Mouse (Mus musculus) neural tube, embryonic 15.5 days (tissue): Measurements from ENCODE around the gene Pigu. TPM values are rescaled to one million over a fixed set of nuclear protein-coding genes. Genes with fewer than 3 reads are reported as not detected.

Experiments
- ATAC-seq: fragments of 200-750 bp; cut with Nextera tagmentation; 2 replicates; pipeline ENCODE4 v1.8.0; 2017; ENCODE audit warnings: mild to moderate bottlenecking, moderate TSS enrichment, moderate library complexity; ENCODE audit not compliant: low FRiP score
- H3K27ac ChIP-seq: fragments of 300-500 bp; sonication (generic); replicated peaks from 2 replicates; pipeline ENCODE4 v1.5.1; 2015; ENCODE audit warnings: mild to moderate bottlenecking, inconsistent platforms
- H3K27me3 ChIP-seq: fragments of 300-500 bp; sonication (generic); replicated peaks from 2 replicates; pipeline ENCODE4 v1.6.1; 2015; ENCODE audit warnings: inconsistent platforms
- H3K36me3 ChIP-seq: fragments of 300-500 bp; sonication (generic); 2 replicates; pipeline ENCODE4 v1.6.1; 2015; ENCODE audit warnings: inconsistent platforms
- H3K4me1 ChIP-seq: fragments of 300-500 bp; sonication (generic); 2 replicates; pipeline ENCODE4 v1.6.1; 2015; ENCODE audit warnings: inconsistent platforms
- H3K4me2 ChIP-seq: fragments of 300-500 bp; sonication (generic); 2 replicates; pipeline ENCODE4 v1.6.1; 2015; ENCODE audit warnings: inconsistent platforms, mild to moderate bottlenecking, moderate library complexity
- H3K4me3 ChIP-seq: fragments of 300-500 bp; sonication (generic); replicated peaks from 2 replicates; pipeline ENCODE4 v1.5.1; 2015; ENCODE audit warnings: mild to moderate bottlenecking, inconsistent platforms
- H3K9ac ChIP-seq: fragments of 300-500 bp; sonication (generic); replicated peaks from 2 replicates; pipeline ENCODE4 v1.6.1; 2015; ENCODE audit warnings: mild to moderate bottlenecking, inconsistent platforms
- H3K9me3 ChIP-seq: fragments of 300-500 bp; sonication (generic); replicated peaks from 2 replicates; pipeline ENCODE4 v1.6.1; 2016; ENCODE audit warnings: inconsistent platforms
- WGBS: fragments of 180-500 bp; shearing (Covaris S2); methylation state at CpG from one replicate; pipeline ENCODE4 v1.1.7; 2015; ENCODE audit warnings: mixed read lengths; 5-methylcytosine and 5-hydroxymethylcytosine counted together
- polyA plus RNA-seq: library from polyadenylated mRNA; unstranded; fragments of >200 nt; fragmentation: Nextera tagmentation; extraction: Ambion mirVana; gene quantifications from 2 replicates; pipeline ENCODE4 v1.2.1, GENCODE M21; 2015

Pigu gene
- polyA plus RNA-seq, 1 experiment from 2014 or later: 57.4 TPM

DNA sequence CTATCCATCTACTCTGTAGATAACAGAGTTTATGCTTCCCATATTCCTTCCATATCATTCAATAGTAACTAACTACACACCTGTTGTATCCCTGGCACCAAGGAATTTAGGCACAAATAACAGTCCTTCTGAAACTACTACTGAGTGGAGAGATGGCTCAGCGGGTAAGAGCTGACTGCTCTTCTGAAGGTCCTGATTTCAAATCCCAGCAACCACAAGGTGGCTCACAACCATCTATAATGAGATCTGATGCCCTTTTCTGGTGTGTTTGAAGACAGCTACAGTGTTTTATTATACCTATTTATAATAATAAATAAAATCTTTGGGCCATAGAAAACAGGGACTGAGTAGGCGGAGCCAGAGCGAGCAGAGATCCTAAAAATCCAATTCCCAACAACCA is 2.8 kb downstream of the Pigu start:
- no peaks in the 10 kb centered on the region for H3K27me3 ChIP-seq
- H3K9ac ChIP-seq: no peak overlapping the region
- H3K36me3 ChIP-seq: no peaks in the 10 kb centered on the region
- H3K4me2 ChIP-seq: no peak overlapping the region
- no peaks in the 10 kb centered on the region for H3K9me3 ChIP-seq
- no peak overlapping the region for H3K4me3 ChIP-seq
- H3K4me1 ChIP-seq: peaks cover 22% of the 10 kb centered on the region
- H3K27ac ChIP-seq: no peak overlapping the region
- ATAC-seq: no peak
- WGBS: 94% methylated on average over 3 of the region's 3 CpGs

DNA sequence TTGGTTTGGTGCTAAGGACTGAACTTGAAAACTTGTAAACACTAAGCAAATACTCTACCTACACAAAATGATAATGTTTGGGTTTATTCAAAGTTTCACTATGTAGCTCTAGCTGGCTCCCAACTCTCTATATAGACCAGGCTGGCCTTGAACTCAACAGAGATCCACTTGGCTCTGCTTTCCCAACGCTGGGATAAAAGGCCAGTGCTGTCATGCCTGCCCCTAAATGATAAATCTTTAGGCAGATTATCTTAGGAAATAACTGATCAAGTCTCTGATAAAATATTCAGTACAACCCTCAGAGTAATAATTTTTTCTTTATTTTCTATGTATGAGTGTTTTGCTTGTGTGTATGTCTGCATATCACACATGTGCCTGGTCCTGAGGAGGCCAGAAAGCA is 10.6 kb downstream of the Pigu start:
- Histone ChIP-seq H3K9me3 (no peaks in the 10 kb centered on the region), H3K9ac (no peak overlapping the region), H3K27me3 (no peaks in the 10 kb centered on the region), H3K4me3 (no peak overlapping the region), H3K27ac (no peak overlapping the region), H3K36me3 (peaks cover 14% of the 10 kb centered on the region), H3K4me2 (no peak overlapping the region), H3K4me1 (no peaks in the 10 kb centered on the region)
- no peak for ATAC-seq
- WGBS: 92% methylated on average over 1 of the region's 1 CpGs

GRCm38 (mm10) chr2:155340166-155340565 is 17.1 kb downstream of the Pigu start:
- ATAC-seq: no peak
- Histone ChIP-seq H3K36me3 (peaks cover 22% of the 10 kb centered on the region), H3K4me1 (no peaks in the 10 kb centered on the region), H3K9ac (no peak overlapping the region), H3K27me3 (no peaks in the 10 kb centered on the region), H3K27ac (no peak overlapping the region), H3K4me3 (no peak overlapping the region), H3K9me3 (no peaks in the 10 kb centered on the region), H3K4me2 (no peak overlapping the region)

DNA sequence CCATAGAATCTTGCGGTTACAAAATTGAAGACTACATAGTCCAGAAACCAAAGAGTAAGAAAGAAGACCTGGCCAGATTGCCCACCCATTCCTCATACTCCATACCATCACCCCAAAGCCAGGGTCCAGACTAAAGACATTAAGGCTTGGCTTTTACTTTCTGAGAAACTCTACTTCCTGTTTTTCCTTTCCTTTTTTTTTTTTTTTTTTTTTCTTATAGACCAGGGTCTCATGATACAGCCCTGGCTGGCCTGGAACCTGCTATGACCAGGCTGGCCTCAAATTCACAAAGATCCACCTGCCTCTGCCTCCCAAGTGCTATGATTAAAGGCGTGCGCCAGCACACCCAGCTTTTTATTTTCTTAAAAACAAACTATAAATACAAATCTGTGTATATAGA is 21.0 kb downstream of the Pigu start:
- no peak overlapping the region for H3K4me3 ChIP-seq
- H3K9me3 ChIP-seq: no peaks in the 10 kb centered on the region
- ATAC-seq: no peak
- no peaks in the 10 kb centered on the region for H3K4me1 ChIP-seq
- H3K27ac ChIP-seq: no peak overlapping the region
- H3K9ac ChIP-seq: no peak overlapping the region
- H3K4me2 ChIP-seq: no peak overlapping the region
- 98% methylated on average over 3 of the region's 3 CpGs for WGBS
- peaks cover 34% of the 10 kb centered on the region for H3K36me3 ChIP-seq
- H3K27me3 ChIP-seq: no peaks in the 10 kb centered on the region

DNA sequence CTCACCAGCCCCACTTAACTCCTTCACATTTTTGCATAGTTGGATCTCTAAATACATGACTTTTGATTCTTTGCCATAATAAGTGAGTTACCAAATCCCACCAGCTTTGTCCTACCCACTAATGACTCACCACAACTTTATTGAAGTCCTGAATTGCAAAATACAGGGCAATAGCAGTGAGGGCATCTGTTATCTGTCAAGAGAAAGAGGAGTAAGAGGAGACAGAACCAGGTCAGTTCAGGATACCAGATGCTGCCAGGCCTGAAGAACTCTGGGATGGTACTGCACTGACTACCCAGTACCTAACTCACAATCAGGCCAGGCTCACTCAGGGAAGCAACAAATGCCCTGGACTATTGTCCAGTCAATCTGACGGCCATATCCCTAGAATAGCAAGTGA is 22.0 kb downstream of the Pigu start:
- ATAC-seq: no peak
- WGBS: 81% methylated on average over 1 of the region's 1 CpGs

GRCm38 (mm10) chr2:155333421-155333820 is 23.8 kb downstream of the Pigu start:
- WGBS: 97% methylated on average over 1 of the region's 1 CpGs
- Histone ChIP-seq H3K4me1 (no peaks in the 10 kb centered on the region), H3K27ac (no peak overlapping the region), H3K9me3 (no peaks in the 10 kb centered on the region), H3K27me3 (no peaks in the 10 kb centered on the region), H3K4me2 (no peak overlapping the region), H3K9ac (no peak overlapping the region), H3K4me3 (no peak overlapping the region), H3K36me3 (peaks cover 53% of the 10 kb centered on the region)
- ATAC-seq: no peak

More for the DNA sequence above, 22.0 kb downstream of the Pigu start:
- H3K9me3 ChIP-seq: no peaks in the 10 kb centered on the region
- no peaks in the 10 kb centered on the region for H3K4me1 ChIP-seq
- H3K27ac ChIP-seq: no peak overlapping the region
- no peak overlapping the region for H3K4me3 ChIP-seq
- no peaks in the 10 kb centered on the region for H3K27me3 ChIP-seq
- H3K9ac ChIP-seq: no peak overlapping the region
- H3K36me3 ChIP-seq: peaks cover 42% of the 10 kb centered on the region
- H3K4me2 ChIP-seq: no peak overlapping the region

GRCm38 (mm10) chr2:155331351-155331750 is 25.9 kb downstream of the Pigu start:
- H3K4me2 ChIP-seq: no peak overlapping the region
- ATAC-seq: no peak
- H3K4me3 ChIP-seq: no peak overlapping the region
- H3K9ac ChIP-seq: no peak overlapping the region
- H3K9me3 ChIP-seq: no peaks in the 10 kb centered on the region
- no peaks in the 10 kb centered on the region for H3K4me1 ChIP-seq
- no peak overlapping the region for H3K27ac ChIP-seq
- H3K27me3 ChIP-seq: no peaks in the 10 kb centered on the region
- 89% methylated on average over 4 of the region's 4 CpGs for WGBS
- H3K36me3 ChIP-seq: peaks cover 66% of the 10 kb centered on the region

DNA sequence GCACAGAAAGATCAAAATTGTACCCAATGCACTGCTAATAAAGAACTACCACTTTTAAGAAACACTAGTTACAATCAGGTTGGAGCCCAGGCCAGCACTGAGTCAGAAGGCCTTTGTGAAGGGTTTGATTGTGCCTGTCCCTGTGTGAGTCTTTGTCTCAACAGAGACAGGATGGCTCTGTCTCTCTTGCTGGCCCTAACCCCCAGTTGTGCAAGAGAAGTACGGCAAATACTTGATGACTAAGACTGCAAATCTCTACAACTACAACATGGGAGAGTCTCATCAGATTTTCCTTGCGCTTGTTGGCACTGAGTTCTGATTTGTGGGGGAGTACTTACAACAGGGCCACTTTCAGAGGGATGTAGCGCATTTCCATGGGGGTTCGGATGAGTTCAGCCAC is 26.4 kb downstream of the Pigu start:
- peaks cover 64% of the 10 kb centered on the region for H3K36me3 ChIP-seq
- H3K4me3 ChIP-seq: no peak overlapping the region
- no peaks in the 10 kb centered on the region for H3K4me1 ChIP-seq
- no peak overlapping the region for H3K4me2 ChIP-seq
- H3K9me3 ChIP-seq: no peaks in the 10 kb centered on the region
- H3K27me3 ChIP-seq: no peaks in the 10 kb centered on the region
- ATAC-seq: no peak
- 95% methylated on average over 4 of the region's 4 CpGs for WGBS
- no peak overlapping the region for H3K27ac ChIP-seq
- no peak overlapping the region for H3K9ac ChIP-seq

DNA sequence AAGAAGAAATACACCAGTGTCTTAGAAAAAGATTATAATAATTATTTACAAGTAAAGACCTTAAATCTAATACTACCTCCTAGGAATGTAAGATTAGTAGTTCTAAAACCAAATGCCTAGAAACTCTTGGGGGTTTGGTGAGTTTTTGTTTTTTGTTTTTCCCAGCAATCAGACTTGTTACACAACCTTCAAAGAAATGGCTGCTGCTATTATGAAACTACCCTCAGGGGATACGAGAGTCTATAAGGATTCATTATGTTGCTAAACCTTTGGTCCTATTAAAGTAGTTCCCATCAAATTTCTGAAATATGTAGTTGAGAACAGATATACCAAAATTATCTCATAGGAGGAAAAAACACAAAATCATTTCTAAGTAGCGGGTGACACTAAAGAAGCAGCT is 27.5 kb downstream of the Pigu start:
- Histone ChIP-seq H3K4me1 (no peaks in the 10 kb centered on the region), H3K27ac (no peak overlapping the region), H3K4me3 (no peak overlapping the region), H3K36me3 (peaks cover 58% of the 10 kb centered on the region), H3K27me3 (no peaks in the 10 kb centered on the region), H3K4me2 (no peak overlapping the region), H3K9me3 (no peaks in the 10 kb centered on the region), H3K9ac (no peak overlapping the region)
- no peak for ATAC-seq
- WGBS: 90% methylated on average over 2 of the region's 2 CpGs

DNA sequence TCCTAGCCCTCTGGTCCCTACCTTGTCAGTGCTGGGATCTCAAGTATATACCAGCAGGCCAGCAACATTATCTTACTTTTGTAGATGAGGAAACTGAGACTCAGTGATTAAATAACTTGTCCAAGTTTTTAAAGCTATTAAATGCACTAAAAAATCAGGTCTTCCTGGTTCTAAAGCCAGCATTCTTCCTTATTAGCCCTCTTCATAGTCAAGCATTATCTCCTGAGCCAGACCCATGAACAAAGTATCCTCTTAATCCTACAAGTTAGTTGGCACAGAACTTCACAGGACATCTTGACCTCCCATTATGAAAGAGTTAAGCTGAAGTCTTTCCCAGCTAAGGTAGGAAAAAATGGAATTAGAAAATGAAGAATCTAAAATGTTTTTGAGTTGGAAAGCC is 28.3 kb downstream of the Pigu start:
- Histone ChIP-seq H3K27ac (no peak overlapping the region), H3K4me3 (no peak overlapping the region), H3K36me3 (peaks cover 52% of the 10 kb centered on the region), H3K9me3 (no peaks in the 10 kb centered on the region), H3K9ac (no peak overlapping the region), H3K4me2 (no peak overlapping the region), H3K4me1 (no peaks in the 10 kb centered on the region), H3K27me3 (no peaks in the 10 kb centered on the region)
- ATAC-seq: no peak

- peaks cover 44% of the 10 kb centered on the region for H3K36me3 ChIP-seq
- H3K4me1 ChIP-seq: no peaks in the 10 kb centered on the region
- H3K4me3 ChIP-seq: no peak overlapping the region
- no peaks in the 10 kb centered on the region for H3K27me3 ChIP-seq
- H3K4me2 ChIP-seq: no peak overlapping the region
- ATAC-seq: no peak
- no peak overlapping the region for H3K27ac ChIP-seq
- H3K9ac ChIP-seq: no peak overlapping the region
- 91% methylated on average over 5 of the region's 5 CpGs for WGBS
- no peaks in the 10 kb centered on the region for H3K9me3 ChIP-seq
Observed at GRCm38 (mm10) chr2:155327906-155328305, 29.3 kb downstream of the Pigu start.

GRCm38 (mm10) chr2:155326001-155326400 is 31.2 kb downstream of the Pigu start:
- Histone ChIP-seq H3K36me3 (peaks cover 41% of the 10 kb centered on the region), H3K9me3 (no peaks in the 10 kb centered on the region), H3K4me2 (no peak overlapping the region), H3K27me3 (no peaks in the 10 kb centered on the region), H3K9ac (no peak overlapping the region), H3K4me3 (no peak overlapping the region), H3K27ac (no peak overlapping the region), H3K4me1 (no peaks in the 10 kb centered on the region)
- no peak for ATAC-seq
- WGBS: 92% methylated on average over 4 of the region's 4 CpGs

DNA sequence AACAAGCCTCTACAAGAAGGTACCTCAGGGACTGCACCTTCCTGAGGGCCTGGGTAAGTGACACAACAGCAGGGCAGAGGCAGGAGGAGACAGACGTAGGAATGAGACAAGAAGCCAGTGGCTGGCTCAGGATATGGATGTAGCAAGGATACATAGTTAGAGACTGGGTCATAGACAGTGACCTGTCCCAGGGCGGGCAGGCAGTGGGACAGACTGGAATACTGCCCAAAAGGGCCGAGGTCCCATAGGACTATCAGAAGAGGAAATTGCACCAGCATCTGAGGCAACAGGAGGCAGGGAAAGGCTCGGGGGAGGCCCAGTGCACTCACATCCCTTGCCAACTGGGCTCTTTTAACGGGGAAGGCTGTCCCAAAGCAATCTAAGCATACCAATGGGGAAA is 36.6 kb downstream of the Pigu start:
- no peak for ATAC-seq

More for the DNA sequence above, 36.6 kb downstream of the Pigu start:
- H3K9ac ChIP-seq: no peak overlapping the region
- H3K4me2 ChIP-seq: no peak overlapping the region
- no peaks in the 10 kb centered on the region for H3K9me3 ChIP-seq
- no peak overlapping the region for H3K4me3 ChIP-seq
- H3K27me3 ChIP-seq: no peaks in the 10 kb centered on the region
- WGBS: 79% methylated on average over 5 of the region's 5 CpGs
- H3K27ac ChIP-seq: no peak overlapping the region
- H3K4me1 ChIP-seq: no peaks in the 10 kb centered on the region
- H3K36me3 ChIP-seq: peaks cover 29% of the 10 kb centered on the region
